Mouse (Mus musculus) limb, embryonic 12.5 days (tissue): ENCODE results near the gene Zfp280d. TPM values are rescaled to one million over a fixed set of nuclear protein-coding genes. Genes with fewer than 3 reads are reported as not detected.

Experiments used
- ATAC-seq: fragments of 200-750 bp; cut with Nextera tagmentation; 2 replicates; pipeline ENCODE4 v1.8.0; 2017; ENCODE audit warnings: low read depth, moderate TSS enrichment; ENCODE audit not compliant: insufficient number of reproducible peaks, insufficient read depth, low FRiP score, low TSS enrichment
- H3K27ac ChIP-seq: fragments of 300-500 bp; sonication (generic); 2 replicates; pipeline ENCODE4 v1.5.1; 2016; ENCODE audit warnings: mild to moderate bottlenecking, moderate library complexity
- H3K27me3 ChIP-seq: fragments of 300-500 bp; sonication (generic); 2 replicates; pipeline ENCODE4 v1.6.1; 2016; ENCODE audit warnings: mild to moderate bottlenecking, moderate library complexity
- H3K36me3 ChIP-seq: fragments of 300-500 bp; sonication (generic); 2 replicates; pipeline ENCODE4 v1.6.1; 2016; ENCODE audit warnings: mild to moderate bottlenecking, moderate library complexity
- H3K4me1 ChIP-seq: fragments of 300-500 bp; sonication (generic); replicated peaks from 2 replicates; pipeline ENCODE4 v1.6.1; 2016
- H3K4me2 ChIP-seq: fragments of 300-500 bp; sonication (generic); 2 replicates; pipeline ENCODE4 v1.6.1; 2016; ENCODE audit warnings: mild to moderate bottlenecking, moderate library complexity
- H3K4me3 ChIP-seq: fragments of 300-500 bp; sonication (generic); replicated peaks from 2 replicates; pipeline ENCODE4 v1.5.1; 2016; ENCODE audit warnings: mild to moderate bottlenecking
- H3K9ac ChIP-seq: fragments of 300-500 bp; sonication (generic); replicated peaks from 2 replicates; pipeline ENCODE4 v1.6.1; 2016; ENCODE audit warnings: mild to moderate bottlenecking, moderate library complexity
- H3K9me3 ChIP-seq: fragments of 300-500 bp; sonication (generic); 2 replicates; pipeline ENCODE4 v1.6.1; 2016; ENCODE audit warnings: mild to moderate bottlenecking, moderate library complexity
- WGBS: fragments of 180-500 bp; shearing (Covaris S2); methylation state at CpG from one replicate; pipeline ENCODE4 v1.1.7; 2016; 5-methylcytosine and 5-hydroxymethylcytosine counted together
- polyA plus RNA-seq: library from polyadenylated mRNA; unstranded; fragments of >200 nt; fragmentation: Nextera tagmentation; extraction: Ambion mirVana; gene quantifications from 2 replicates; pipeline ENCODE4 v1.2.1, GENCODE M21; 2016

Zfp280d gene
- polyA plus RNA-seq, 1 experiment from 2014 or later, result 58.1 TPM

DNA sequence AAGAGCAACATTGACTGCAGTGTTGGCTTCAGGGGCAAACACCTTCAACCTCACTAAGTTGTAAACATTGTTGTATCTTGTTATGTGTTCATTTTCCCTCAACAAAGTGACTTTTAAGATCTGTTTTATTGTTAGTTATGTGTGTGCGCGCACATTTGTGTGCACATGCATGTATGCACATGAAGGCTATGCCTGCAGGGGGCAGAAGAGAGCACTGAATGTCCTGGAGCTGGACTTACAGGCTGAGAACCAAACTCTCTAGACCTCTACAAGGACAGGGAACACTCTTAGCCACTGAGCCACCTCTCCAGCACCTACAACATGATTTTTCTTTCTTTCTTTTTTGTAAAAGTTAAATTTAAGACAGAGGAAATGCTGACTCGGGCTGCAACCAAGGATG, 99.4 kb downstream of the Zfp280d start:
- Histone ChIP-seq H3K4me1 (no peaks in the 10 kb centered on the region), H3K4me3 (no peak overlapping the region), H3K9me3 (no peaks in the 10 kb centered on the region), H3K9ac (no peak overlapping the region), H3K27ac (no peak overlapping the region), H3K27me3 (no peaks in the 10 kb centered on the region), H3K36me3 (no peaks in the 10 kb centered on the region), H3K4me2 (no peak overlapping the region)
- WGBS, result 90% methylated on average over 3 of the region's 3 CpGs
- no peak for ATAC-seq

DNA sequence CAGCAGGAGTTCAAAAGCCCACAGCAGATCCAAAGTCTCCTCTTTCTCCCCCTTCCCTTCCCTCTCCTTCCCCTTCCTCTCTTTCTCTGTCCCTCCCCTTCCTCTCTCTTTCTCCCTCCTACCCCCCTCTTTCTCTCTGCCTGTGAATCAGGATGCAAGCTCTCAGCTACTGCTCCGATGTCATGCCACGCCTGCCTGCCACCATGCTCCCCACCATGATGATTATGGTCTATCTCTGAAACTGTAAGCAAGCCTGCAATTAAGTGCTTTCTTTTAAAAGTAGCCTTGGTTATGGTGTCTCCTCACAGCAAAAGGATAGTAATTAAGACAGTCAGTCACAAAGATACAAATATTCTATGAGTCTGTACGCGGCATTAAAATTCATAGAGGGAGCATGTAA, 100.3 kb downstream of the Zfp280d start:
- WGBS, result 72% methylated on average over 4 of the region's 4 CpGs
- H3K27me3 ChIP-seq, result no peaks in the 10 kb centered on the region

DNA sequence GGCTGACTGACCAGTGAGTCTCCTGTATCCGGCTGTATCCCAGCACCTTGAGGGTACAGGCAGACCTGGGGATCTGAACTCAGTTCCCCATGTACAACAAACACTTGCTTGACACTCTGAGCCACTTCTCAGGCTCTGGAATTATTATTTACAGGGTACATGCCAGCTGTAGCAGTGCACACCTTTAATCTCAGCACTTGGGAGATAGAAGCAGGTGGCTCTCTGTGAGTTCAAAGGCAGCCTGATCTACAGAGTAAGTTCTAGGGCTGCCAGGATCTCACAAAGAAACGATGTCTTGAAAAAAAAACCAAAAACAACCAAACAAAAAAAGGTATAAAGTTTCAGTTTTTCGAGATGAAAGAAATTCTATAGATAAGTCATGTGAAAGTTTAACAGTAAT, 101.0 kb downstream of the Zfp280d start:
- H3K27me3 ChIP-seq, result no peaks in the 10 kb centered on the region
- no peak overlapping the region for H3K4me3 ChIP-seq
- H3K27ac ChIP-seq, result no peak overlapping the region
- no peaks in the 10 kb centered on the region for H3K4me1 ChIP-seq
- no peaks in the 10 kb centered on the region for H3K9me3 ChIP-seq
- no peak overlapping the region for H3K4me2 ChIP-seq
- 80% methylated on average over 3 of the region's 3 CpGs for WGBS
- no peak overlapping the region for H3K9ac ChIP-seq
- no peaks in the 10 kb centered on the region for H3K36me3 ChIP-seq
- ATAC-seq, result no peak

More for the DNA sequence above, 100.3 kb downstream of the Zfp280d start:
- H3K4me3 ChIP-seq, result no peak overlapping the region
- H3K9me3 ChIP-seq, result no peaks in the 10 kb centered on the region
- H3K4me1 ChIP-seq, result no peaks in the 10 kb centered on the region
- ATAC-seq, result no peak
- H3K36me3 ChIP-seq, result no peaks in the 10 kb centered on the region
- H3K9ac ChIP-seq, result no peak overlapping the region
- no peak overlapping the region for H3K4me2 ChIP-seq
- no peak overlapping the region for H3K27ac ChIP-seq

DNA sequence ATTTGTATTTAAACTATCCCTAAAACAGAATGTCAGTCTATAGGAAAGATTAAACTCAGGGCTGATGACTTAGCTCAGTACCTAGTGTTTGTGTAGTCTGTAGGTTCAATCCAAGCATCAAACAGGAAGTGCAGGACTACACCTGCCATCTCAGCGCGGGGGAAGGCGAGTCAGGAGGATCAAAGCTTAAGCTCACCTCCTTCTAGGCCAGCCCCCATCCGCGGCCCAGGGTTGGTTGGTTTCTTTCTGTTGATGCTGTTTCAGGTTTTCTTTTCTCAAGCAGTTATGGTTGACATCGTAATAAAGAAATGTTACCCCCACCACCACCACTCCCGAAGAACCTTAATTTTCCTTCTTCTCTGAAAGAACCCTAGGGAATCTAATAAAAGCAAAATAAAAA, 111.1 kb downstream of the Zfp280d start:
- no peak for ATAC-seq
- no peaks in the 10 kb centered on the region for H3K27me3 ChIP-seq
- H3K9me3 ChIP-seq, result no peaks in the 10 kb centered on the region
- 71% methylated on average over 7 of the region's 7 CpGs for WGBS
- H3K4me2 ChIP-seq, result no peak overlapping the region
- no peak overlapping the region for H3K4me3 ChIP-seq
- H3K9ac ChIP-seq, result no peak overlapping the region
- H3K4me1 ChIP-seq, result no peaks in the 10 kb centered on the region
- no peaks in the 10 kb centered on the region for H3K36me3 ChIP-seq
- no peak overlapping the region for H3K27ac ChIP-seq

DNA sequence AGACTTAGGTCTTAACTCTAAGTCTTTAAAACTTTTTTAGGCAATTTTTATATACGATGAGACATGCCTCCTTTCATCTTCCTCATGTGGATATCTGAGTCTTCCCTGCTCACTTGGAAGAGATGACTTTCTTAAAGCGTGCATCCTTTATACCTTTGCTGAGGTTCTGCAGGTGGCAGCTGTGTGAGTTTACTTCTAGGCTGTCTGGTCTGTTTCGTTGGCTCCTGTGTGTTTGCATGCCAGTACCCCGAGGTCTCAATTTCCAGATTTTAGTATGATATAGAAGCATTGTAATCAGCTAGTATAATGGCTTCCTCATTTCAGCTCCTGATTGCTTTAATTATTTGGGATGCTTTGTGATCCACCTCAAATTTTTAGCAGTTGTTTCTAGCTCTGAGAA, 114.3 kb downstream of the Zfp280d start:
- Histone ChIP-seq H3K4me3 (no peak overlapping the region), H3K9me3 (no peaks in the 10 kb centered on the region), H3K4me1 (peaks cover 17% of the 10 kb centered on the region), H3K4me2 (no peak overlapping the region), H3K27ac (no peak overlapping the region), H3K9ac (no peak overlapping the region), H3K36me3 (no peaks in the 10 kb centered on the region), H3K27me3 (no peaks in the 10 kb centered on the region)
- ATAC-seq, result no peak
- WGBS, result 88% methylated on average over 4 of the region's 4 CpGs

DNA sequence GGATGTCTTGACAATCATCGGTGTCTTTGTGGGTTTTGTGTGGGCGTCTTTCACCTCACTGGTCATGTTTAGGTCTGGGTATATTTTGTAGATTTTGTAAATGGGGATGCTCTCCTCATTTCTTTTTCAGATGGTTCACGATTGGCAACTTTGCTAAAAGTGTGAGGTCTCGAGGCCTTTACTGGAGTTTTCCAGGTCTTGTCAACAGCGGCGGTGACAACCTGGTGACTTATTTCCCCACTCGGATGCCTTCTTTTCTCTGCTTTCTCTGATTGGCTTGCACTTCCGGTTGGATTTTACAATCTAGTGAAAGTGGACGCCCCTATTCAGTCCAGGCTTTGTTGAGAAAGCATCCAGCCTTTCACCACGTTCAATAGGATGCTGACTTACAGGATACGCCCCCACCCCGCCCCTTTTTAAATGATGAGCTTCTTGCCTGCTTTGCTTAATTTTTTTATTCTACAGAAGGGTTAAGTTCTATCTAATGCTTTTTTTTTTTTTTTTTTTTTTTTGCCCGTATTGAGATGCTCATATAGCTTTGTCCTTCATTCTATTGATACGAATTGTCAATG, 114.9 kb downstream of the Zfp280d start:
- H3K9me3 ChIP-seq, result no peaks in the 10 kb centered on the region
- peaks cover 17% of the 10 kb centered on the region for H3K4me1 ChIP-seq
- no peaks in the 10 kb centered on the region for H3K27me3 ChIP-seq
- no peak for ATAC-seq
- no peak overlapping the region for H3K27ac ChIP-seq
- no peak overlapping the region for H3K4me2 ChIP-seq
- WGBS, result 77% methylated on average over 14 of the region's 14 CpGs
- no peak overlapping the region for H3K9ac ChIP-seq
- H3K36me3 ChIP-seq, result no peaks in the 10 kb centered on the region
- H3K4me3 ChIP-seq, result no peak overlapping the region

DNA sequence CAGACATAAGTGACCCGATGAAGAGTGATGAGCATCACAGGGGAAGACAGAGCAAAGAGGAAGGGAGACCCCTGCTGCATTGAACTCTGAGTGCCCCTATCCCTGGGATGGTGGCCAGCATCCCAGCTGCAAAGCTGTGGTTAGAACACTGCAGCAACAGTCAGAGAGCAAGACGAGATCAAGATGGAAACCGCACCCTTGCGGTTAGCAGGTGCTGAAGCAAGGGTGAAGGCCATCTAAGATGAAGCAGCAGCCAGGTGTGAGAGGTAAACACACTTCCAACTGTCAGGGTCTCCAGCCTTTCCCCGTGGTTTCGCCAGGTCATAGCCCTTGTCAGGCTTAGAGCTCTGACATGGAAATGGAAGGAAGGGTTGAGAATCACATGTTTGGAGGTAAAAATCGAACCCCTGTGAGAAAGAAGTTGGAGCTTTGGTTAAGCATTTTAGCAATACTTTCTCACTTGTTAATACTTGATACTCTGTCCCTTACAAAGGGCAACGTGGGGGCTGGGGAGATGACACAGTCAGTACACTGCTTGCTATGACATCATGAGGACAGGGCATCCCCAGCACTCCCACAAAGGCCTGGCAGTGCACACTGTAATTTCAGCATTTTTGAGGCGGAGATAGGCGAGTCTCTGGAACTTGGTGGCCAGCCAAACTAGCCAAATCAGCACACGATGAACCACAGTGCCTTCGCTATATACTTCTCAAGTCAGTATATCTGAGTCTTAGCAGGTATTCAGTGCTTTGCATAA, 115.8 kb downstream of the Zfp280d start:
- WGBS, result 83% methylated on average over 12 of the region's 12 CpGs
- no peak overlapping the region for H3K4me3 ChIP-seq
- H3K27me3 ChIP-seq, result no peaks in the 10 kb centered on the region
- H3K9ac ChIP-seq, result no peak overlapping the region
- no peaks in the 10 kb centered on the region for H3K36me3 ChIP-seq
- no peak overlapping the region for H3K4me2 ChIP-seq
- peaks cover 17% of the 10 kb centered on the region for H3K4me1 ChIP-seq
- no peaks in the 10 kb centered on the region for H3K9me3 ChIP-seq
- no peak overlapping the region for H3K27ac ChIP-seq
- ATAC-seq, result no peak

- H3K27me3 ChIP-seq, result no peaks in the 10 kb centered on the region
- H3K4me1 ChIP-seq, result peaks cover 17% of the 10 kb centered on the region
- no peaks in the 10 kb centered on the region for H3K36me3 ChIP-seq
- no peak overlapping the region for H3K4me2 ChIP-seq
- no peak overlapping the region for H3K9ac ChIP-seq
- H3K9me3 ChIP-seq, result no peaks in the 10 kb centered on the region
- WGBS, result 61% methylated on average over 7 of the region's 7 CpGs
- H3K27ac ChIP-seq, result no peak overlapping the region
- ATAC-seq, result no peak
- H3K4me3 ChIP-seq, result no peak overlapping the region
Measured at GRCm38 (mm10) chr9:72392686-72393085, 118.0 kb downstream of the Zfp280d start.

GRCm38 (mm10) chr9:72393238-72393637, 118.6 kb downstream of the Zfp280d start:
- Histone ChIP-seq H3K4me3 (no peak overlapping the region), H3K4me1 (peaks cover 17% of the 10 kb centered on the region), H3K27ac (no peak overlapping the region), H3K36me3 (no peaks in the 10 kb centered on the region), H3K4me2 (no peak overlapping the region), H3K9me3 (peaks cover under 1% of the 10 kb centered on the region; the same call in 1 of the 2 replicates), H3K27me3 (no peaks in the 10 kb centered on the region), H3K9ac (no peak overlapping the region)
- no peak for ATAC-seq
- 75% methylated on average over 15 of the region's 15 CpGs for WGBS

DNA sequence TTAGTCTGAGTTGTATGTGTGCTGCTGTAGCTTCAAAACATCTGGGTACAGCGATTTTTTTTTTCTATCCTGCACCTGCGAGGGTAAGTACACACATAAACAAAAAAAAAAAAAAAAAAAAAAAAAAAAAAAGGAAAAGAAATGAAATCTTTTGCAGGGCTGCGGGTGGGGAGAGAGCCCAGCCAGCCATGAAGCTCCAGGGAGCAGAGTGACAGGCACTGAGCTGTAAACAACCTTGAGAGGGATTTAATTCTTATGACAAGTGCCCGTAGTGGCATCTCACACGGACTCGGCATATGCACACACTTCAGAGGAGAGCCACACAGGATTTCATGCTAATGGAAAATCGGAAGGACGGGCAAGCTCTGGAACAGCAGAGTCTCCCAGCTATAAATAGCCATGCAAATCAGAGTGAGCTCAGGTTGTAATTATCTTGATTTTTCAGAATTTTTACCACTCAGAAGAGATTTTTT, 119.2 kb downstream of the Zfp280d start:
- WGBS, result 65% methylated on average over 8 of the region's 8 CpGs
- no peak overlapping the region for H3K27ac ChIP-seq
- H3K9ac ChIP-seq, result no peak overlapping the region

DNA sequence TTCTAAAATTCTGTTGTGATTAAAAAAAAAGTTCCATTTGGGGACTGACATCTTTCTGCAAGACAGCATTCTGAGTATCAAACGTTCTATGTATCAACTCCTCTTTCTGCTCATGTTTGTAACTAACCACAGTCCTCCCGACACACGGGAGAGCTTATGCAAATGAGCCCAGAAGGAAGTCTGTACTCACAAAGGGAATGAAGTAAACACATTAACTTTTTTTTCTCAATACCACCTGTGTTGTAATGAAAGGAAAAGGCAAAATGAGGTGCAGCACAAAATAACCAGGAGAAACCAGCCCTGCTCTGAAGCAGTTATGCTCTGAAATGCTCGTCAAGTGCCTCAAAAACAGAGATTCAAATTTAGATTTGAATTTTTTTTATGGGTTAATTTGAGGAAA, 125.5 kb downstream of the Zfp280d start:
- Histone ChIP-seq H3K27me3 (no peaks in the 10 kb centered on the region), H3K4me3 (no peak overlapping the region), H3K4me1 (no peaks in the 10 kb centered on the region; the same call in 1 of the 2 replicates), H3K4me2 (no peak overlapping the region), H3K9me3 (peaks cover 10% of the 10 kb centered on the region; the same call in 1 of the 2 replicates), H3K27ac (no peak overlapping the region), H3K36me3 (no peaks in the 10 kb centered on the region), H3K9ac (no peak overlapping the region)
- ATAC-seq, result no peak
- 47% methylated on average over 4 of the region's 4 CpGs for WGBS

More for the DNA sequence above, 119.2 kb downstream of the Zfp280d start:
- no peaks in the 10 kb centered on the region for H3K36me3 ChIP-seq
- peaks cover 7% of the 10 kb centered on the region; the same call in 1 of the 2 replicates for H3K9me3 ChIP-seq
- no peaks in the 10 kb centered on the region for H3K27me3 ChIP-seq
- peaks cover 17% of the 10 kb centered on the region for H3K4me1 ChIP-seq
- no peak overlapping the region for H3K4me2 ChIP-seq
- ATAC-seq, result no peak
- H3K4me3 ChIP-seq, result no peak overlapping the region
